Mouse (Mus musculus): Measurements from ENCODE around the gene 2810004N23Rik.

DNA sequence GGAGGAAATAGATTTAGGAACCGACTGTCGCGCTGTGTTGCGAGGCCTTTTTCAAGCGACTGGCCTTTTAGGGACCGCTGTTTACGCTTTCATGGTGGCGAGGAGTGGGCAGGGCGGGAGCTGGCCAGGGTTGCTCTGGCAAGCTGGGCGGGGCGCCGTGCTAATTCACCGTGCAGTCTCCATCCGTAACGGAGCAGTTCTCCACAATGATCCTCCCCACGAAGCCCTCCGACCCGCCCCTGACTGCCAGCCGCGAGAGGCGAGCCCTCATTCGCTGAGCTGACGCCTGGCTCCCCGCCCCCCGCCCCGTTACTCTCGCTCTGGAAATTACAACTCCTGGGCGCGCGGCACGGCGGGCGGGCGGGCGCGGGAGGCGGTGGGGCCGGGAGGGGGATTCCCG is 70.2 kb downstream of the 2810004N23Rik start, which contains the start of gene Trim67:
- TF ChIP-seq CTCF (IDR thresholded peaks at IDR 0.05; ENCODE audit: low read depth, low read length) (no peak), POLR2A (IDR thresholded peaks at IDR 0.05; ENCODE audit: extremely low read depth, insufficient read depth, low read length) (no peak)
